Mouse (Mus musculus) MEL (cell line): ENCODE measurements at regions not wholly inside any gene's neighbourhood (a gene's known extent, or its start where the extent isn't known, plus 50 kb on each side); places are given as distances from the start of the nearest gene placed in this dataset.

Source experiments
- DNase-seq: peaks from one replicate; pipeline ENCODE4 v3.0.0; 2011; ENCODE audit warnings: low read depth, low spot score
- H3K27ac ChIP-seq: 2 replicates; pipeline ENCODE4 v1.5.1; 2012; ENCODE audit warnings: low read depth, mild to moderate bottlenecking, control low read depth, low read length, moderate library complexity; ENCODE audit not compliant: control insufficient read depth
- H3K27me3 ChIP-seq, 2 experiments: fragments of 150-350 bp in 1 of 2; sonication (generic) in 1 of 2; 2 replicates each; pipeline ENCODE4 v1.6.1; 2012; ENCODE audit warnings: low read length in 2 of 2, mild to moderate bottlenecking in 2 of 2, improper control_type of control experiment in 1 of 2, moderate library complexity in 1 of 2; ENCODE audit not compliant: insufficient read depth in 2 of 2, control insufficient read depth in 1 of 2
- H3K36me3 ChIP-seq, 2 experiments: 2 replicates each; pipeline ENCODE4 v1.6.1; 2012 to 2014; ENCODE audit warnings: low read length in 2 of 2, improper control_type of control experiment in 1 of 2, inconsistent platforms in 1 of 2, mild to moderate bottlenecking in 1 of 2; ENCODE audit not compliant: insufficient read depth in 2 of 2, control insufficient read depth in 1 of 2
- H3K4me1 ChIP-seq, 2 experiments: fragments of 150-350 bp in 1 of 2; sonication (generic) in 1 of 2; 2 replicates each; pipeline ENCODE4 v1.6.1; 2012; ENCODE audit warnings: low read length in 2 of 2, improper control_type of control experiment in 1 of 2, mild to moderate bottlenecking in 1 of 2; ENCODE audit not compliant: insufficient read depth in 2 of 2, control insufficient read depth in 1 of 2
- H3K4me3 ChIP-seq, 2 experiments: fragments of 150-350 bp in 1 of 2; sonication (generic) in 1 of 2; 2 replicates each; pipeline ENCODE4 v1.5.1; 2012; ENCODE audit warnings: low read depth in 2 of 2, low read length in 2 of 2, mild to moderate bottlenecking in 2 of 2, moderate library complexity in 2 of 2, control low read depth in 1 of 2, improper control_type of control experiment in 1 of 2; ENCODE audit not compliant: control insufficient read depth in 1 of 2, insufficient read depth in 1 of 2
- H3K79me2 ChIP-seq: 2 replicates; pipeline ENCODE4 v1.6.1; 2012; ENCODE audit warnings: mild to moderate bottlenecking, low read length, moderate library complexity; ENCODE audit not compliant: control insufficient read depth, poor library complexity, insufficient read depth
- H3K9ac ChIP-seq: 2 replicates; pipeline ENCODE4 v1.6.1; 2012; ENCODE audit warnings: low read depth, mild to moderate bottlenecking, control low read depth, low read length, moderate library complexity; ENCODE audit not compliant: control insufficient read depth, poor library complexity, severe bottlenecking
- H3K9me3 ChIP-seq: fragments of 150-350 bp; sonication (generic); replicated peaks from 2 replicates; pipeline ENCODE4 v1.6.1; 2012; ENCODE audit warnings: mild to moderate bottlenecking, low read length, improper control_type of control experiment, moderate library complexity; ENCODE audit not compliant: insufficient read depth
- CHD2 ChIP-seq: IDR thresholded peaks from 2 replicates; pipeline ENCODE4 v1.6.1; 2011; ENCODE audit warnings: low read length, improper control_type of control experiment
- CTCF ChIP-seq, 3 experiments: IDR thresholded peaks in 2 of 3; conservative IDR thresholded peaks in 1 of 3; 2 replicates each; pipeline ENCODE4 v1.5.1; 2011 to 2012; ENCODE audit warnings: low read length in 3 of 3, low read depth in 2 of 3, mild to moderate bottlenecking in 2 of 3, improper control_type of control experiment in 1 of 3, inconsistent platforms in 1 of 3, mixed read lengths in 1 of 3, moderate library complexity in 1 of 3; ENCODE audit not compliant: control insufficient read depth in 1 of 3, insufficient read depth in 1 of 3, poor library complexity in 1 of 3, severe bottlenecking in 1 of 3
- ELF1 ChIP-seq: IDR thresholded peaks from 2 replicates; pipeline ENCODE4 v1.6.1; 2014; ENCODE audit warnings: low read depth, mild to moderate bottlenecking, inconsistent platforms, low read length, improper control_type of control experiment, moderate library complexity
- EP300 ChIP-seq, 2 experiments: IDR thresholded peaks; 2 replicates each; pipeline ENCODE4 v1.6.1; 2011; ENCODE audit warnings: improper control_type of control experiment in 2 of 2, low read length in 2 of 2, low read depth in 1 of 2, mild to moderate bottlenecking in 1 of 2
- ETS1 ChIP-seq: IDR thresholded peaks from 2 replicates; pipeline ENCODE4 v1.6.1; 2012; ENCODE audit warnings: low read depth, mild to moderate bottlenecking, inconsistent platforms, low read length, improper control_type of control experiment, moderate library complexity
- GABPA ChIP-seq: IDR thresholded peaks from 2 replicates; pipeline ENCODE4 v1.6.1; 2012; ENCODE audit warnings: low read depth, mild to moderate bottlenecking, inconsistent platforms, low read length, improper control_type of control experiment, moderate library complexity
- GATA1 ChIP-seq: IDR thresholded peaks from 2 replicates; pipeline ENCODE4 v1.6.1; 2011; ENCODE audit warnings: low read depth, low read length, improper control_type of control experiment
- HCFC1 ChIP-seq: IDR thresholded peaks from 2 replicates; pipeline ENCODE4 v1.6.1; 2012; ENCODE audit warnings: low read depth, mild to moderate bottlenecking, inconsistent platforms, low read length, improper control_type of control experiment, moderate library complexity
- JUND ChIP-seq: IDR thresholded peaks from 2 replicates; pipeline ENCODE4 v1.6.1; 2011; ENCODE audit warnings: low read depth, mild to moderate bottlenecking, improper control_type of control experiment, low read length
- KAT2A ChIP-seq: conservative IDR thresholded peaks from 2 replicates; pipeline ENCODE4 v1.6.1; 2012; ENCODE audit warnings: low read depth, low read length, improper control_type of control experiment, inconsistent platforms
- MAFK ChIP-seq: IDR thresholded peaks from 2 replicates; pipeline ENCODE4 v1.6.1; 2011; ENCODE audit warnings: low read depth, mild to moderate bottlenecking, low read length, improper control_type of control experiment, borderline replicate concordance
- MAX ChIP-seq: IDR thresholded peaks from 2 replicates; pipeline ENCODE4 v1.6.1; 2011; ENCODE audit warnings: low read length, improper control_type of control experiment
- MAZ ChIP-seq: IDR thresholded peaks from 2 replicates; pipeline ENCODE4 v1.6.1; 2012; ENCODE audit warnings: low read depth, mild to moderate bottlenecking, inconsistent platforms, low read length, improper control_type of control experiment
- MXI1 ChIP-seq: IDR thresholded peaks from 2 replicates; pipeline ENCODE4 v1.6.1; 2011; ENCODE audit warnings: mild to moderate bottlenecking, low read depth, low read length, improper control_type of control experiment
- MYB ChIP-seq: IDR thresholded peaks from 2 replicates; pipeline ENCODE4 v1.6.1; 2011; ENCODE audit warnings: mild to moderate bottlenecking, low read depth, low read length, improper control_type of control experiment
- MYC ChIP-seq: IDR thresholded peaks from 2 replicates; pipeline ENCODE4 v1.6.1; 2011; ENCODE audit warnings: low read depth, mild to moderate bottlenecking, low read length, improper control_type of control experiment, moderate library complexity
- POLR2AphosphoS2 ChIP-seq: IDR thresholded peaks from 2 replicates; pipeline ENCODE4 v1.6.1; 2011; ENCODE audit warnings: low read length, improper control_type of control experiment
- POLR2AphosphoS5 ChIP-seq: IDR thresholded peaks from 2 replicates; pipeline ENCODE4 v1.6.1; 2012; ENCODE audit warnings: low read depth, borderline replicate concordance, mild to moderate bottlenecking, inconsistent platforms, low read length, moderate library complexity, mixed read lengths
- RAD21 ChIP-seq: IDR thresholded peaks from 2 replicates; pipeline ENCODE4 v1.6.1; 2011; ENCODE audit warnings: mild to moderate bottlenecking, low read depth, low read length, improper control_type of control experiment
- SIN3A ChIP-seq: IDR thresholded peaks from 2 replicates; pipeline ENCODE4 v1.6.1; 2012; ENCODE audit warnings: low read length, improper control_type of control experiment, inconsistent platforms
- SMC3 ChIP-seq: IDR thresholded peaks from 2 replicates; pipeline ENCODE4 v1.6.1; 2011; ENCODE audit warnings: low read depth, low read length, improper control_type of control experiment
- TBP ChIP-seq: IDR thresholded peaks from 2 replicates; pipeline ENCODE4 v1.8.0; 2011; ENCODE audit warnings: low read depth, low read length, improper control_type of control experiment
- TCF12 ChIP-seq: IDR thresholded peaks from 2 replicates; pipeline ENCODE4 v1.6.1; 2014; ENCODE audit warnings: low read depth, mild to moderate bottlenecking, inconsistent platforms, low read length, improper control_type of control experiment, moderate library complexity
- UBTF ChIP-seq: IDR thresholded peaks from 2 replicates; pipeline ENCODE4 v1.6.1; 2012; ENCODE audit warnings: low read depth, mild to moderate bottlenecking, inconsistent platforms, low read length, improper control_type of control experiment, moderate library complexity, borderline replicate concordance; ENCODE audit not compliant: insufficient read depth
- ZC3H11A ChIP-seq: IDR thresholded peaks from 2 replicates; pipeline ENCODE4 v1.6.1; 2012; ENCODE audit warnings: low read depth, mild to moderate bottlenecking, inconsistent platforms, low read length, improper control_type of control experiment
- ZNF384 ChIP-seq: IDR thresholded peaks from 2 replicates; pipeline ENCODE4 v1.6.1; 2012; ENCODE audit warnings: low read depth, mild to moderate bottlenecking, inconsistent platforms, low read length, improper control_type of control experiment

- peaks cover 2 to 23% of the 10 kb centered on the region in 2 experiments for H3K4me1 ChIP-seq
- H3K36me3 ChIP-seq: peaks cover 0 to 18% of the 10 kb centered on the region in 2 experiments; a peak in 2 of 4 replicates
- DNase-seq: no peak
- H3K9me3 ChIP-seq: no peaks in the 10 kb centered on the region
- TF ChIP-seq ZNF384 (no peak), MYC (no peak), ELF1 (no peak), MAZ (no peak), JUND (no peak), MAFK (no peak), ETS1 (no peak), CHD2 (no peak), EP300 (IDR thresholded peaks at IDR 0.05; ENCODE audit: low read depth in 1 of 2, low read length in 2 of 2) (no peak), UBTF (no peak), POLR2AphosphoS2 (no peak), MYB (no peak), TCF12 (no peak), TBP (no peak), GATA1 (no peak), MAX (no peak), GABPA (no peak), KAT2A (no peak), RAD21 (no peak)
- TF ChIP-seq, all 39 proteins: peak for 0
- H3K27me3 ChIP-seq: no peaks in the 10 kb centered on the region
- no peak overlapping the region for H3K27ac ChIP-seq
- no peaks in the 10 kb centered on the region for H3K79me2 ChIP-seq
- H3K9ac ChIP-seq: no peak overlapping the region
- H3K4me3 ChIP-seq: no peak overlapping the region
Observed at GRCm38 (mm10) chr17:47149158-47149557, 138.8 kb upstream of the Ubr2 start.

- peaks cover 0 to 38% of the 10 kb centered on the region in 2 experiments; a peak in 2 of 4 replicates for H3K36me3 ChIP-seq
- H3K27ac ChIP-seq: no peak overlapping the region
- DNase-seq: peak; percentile 75
- H3K27me3 ChIP-seq: no peaks in the 10 kb centered on the region
- no peak overlapping the region for H3K9ac ChIP-seq
- TF ChIP-seq POLR2AphosphoS2 (no peak), SMC3 (peak; percentile 87), MXI1 (peak; percentile 53; the same call in 1 of the 2 replicates), HCFC1 (0 out of 2 replicates have a peak, but pooled peaks have one; percentile 15), EP300 (IDR thresholded peaks at IDR 0.05; ENCODE audit: low read depth in 1 of 2, low read length in 2 of 2) (0 out of 4 replicates have a peak, but pooled peaks of 1 of the 2 experiments have one; percentile 17), CTCF (IDR thresholded peaks at IDR 0.05 in 2 of 3, conservative IDR thresholded peaks at IDR 0.05 in 1 of 3; ENCODE audit: control insufficient read depth in 1 of 3, insufficient read depth in 1 of 3, low read depth in 2 of 3, low read length in 3 of 3, poor library complexity in 1 of 3, severe bottlenecking in 1 of 3) (peak; percentile 69 to 82 (median 76)), MYC (peak; percentile 66; the same call in 1 of the 2 replicates), SIN3A (peak; percentile 42; the same call in 1 of the 2 replicates), POLR2AphosphoS5 (no peak), RAD21 (peak; percentile 81), JUND (peak; percentile 68; the same call in 1 of the 2 replicates), KAT2A (no peak), MAZ (0 out of 2 replicates have a peak, but pooled peaks have one; percentile 50), ZC3H11A (peak; percentile 67), MAX (peak; percentile 64), ZNF384 (peak; percentile 47; the same call in 1 of the 2 replicates), MAFK (no peak)
- H3K9me3 ChIP-seq: no peaks in the 10 kb centered on the region
- H3K79me2 ChIP-seq: peaks cover 3% of the 10 kb centered on the region; the same call in 1 of the 2 replicates
- no peak overlapping the region for H3K4me3 ChIP-seq
- H3K4me1 ChIP-seq: peaks cover 6 to 39% of the 10 kb centered on the region in 2 experiments
Observed at GRCm38 (mm10) chr17:47146640-47147039, 136.3 kb upstream of the Ubr2 start.
